Mouse (Mus musculus) lung, postnatal 0 days (tissue): Measurements from ENCODE around the gene Mlkl.

Source experiments
- CTCF ChIP-seq: IDR thresholded peaks from 2 replicates; pipeline ENCODE4 v1.5.1; 2016; ENCODE audit warnings: antibody characterized with exemption, mild to moderate bottlenecking
- EP300 ChIP-seq: IDR thresholded peaks from 2 replicates; pipeline ENCODE4 v1.6.1; 2016; ENCODE audit warnings: antibody characterized with exemption, mild to moderate bottlenecking, control low read depth

- TF ChIP-seq CTCF = no peak
- no peak for TF ChIP-seq EP300
Observed at GRCm38 (mm10) chr8:111352289-111352688, 14.3 kb upstream of the Mlkl start.
